Mouse (Mus musculus) megakaryocyte-erythroid progenitor cell, adult 5-6 weeks (primary cell): ENCODE results near the gene Gm8369. TPM values are rescaled to one million over a fixed set of nuclear protein-coding genes. Genes with fewer than 3 reads are reported as not detected.

Experiments used
- total RNA-seq, 2 experiments: library from RNA; stranded (forward) in 1 of 2; stranded (reverse) in 1 of 2; fragments of 200-1000, 215-1000 nt in 1 of 2; fragments of >200 nt in 1 of 2; fragmentation: Nextera tagmentation in 1 of 2; gene quantifications; 2 replicates each; pipeline ENCODE4 v1.2.3; 2014 to 2017

Gene Gm8369
- total RNA-seq, 2 experiments from 2014 or later = 1.0 TPM; not detected in 1

Other genes with a start within 250 kb of the Gm8369 start
- 3.3 TPM in 1 of 2 replicates, not detected in the other for gene Ms4a1, start 219.7 kb upstream of the Gm8369 start, total RNA-seq (2014; fragmentation: Nextera tagmentation)
- gene Ms4a1, start 219.7 kb upstream of the Gm8369 start, total RNA-seq (2017) = not detected in 2 replicates
- gene Ms4a5, start 202.1 kb upstream of the Gm8369 start, total RNA-seq (2014; fragmentation: Nextera tagmentation) = not detected in 2 replicates
- gene Ms4a5, start 202.1 kb upstream of the Gm8369 start, total RNA-seq (2017) = not detected in 2 replicates
- gene Ms4a14, start 171.5 kb upstream of the Gm8369 start, total RNA-seq (2014; fragmentation: Nextera tagmentation) = not detected in 2 replicates
- gene Ms4a14, start 171.5 kb upstream of the Gm8369 start, total RNA-seq (2017) = not detected in 2 replicates
- not detected in 2 replicates for gene Ms4a7, start 149.8 kb upstream of the Gm8369 start, total RNA-seq (2014; fragmentation: Nextera tagmentation)
- gene Ms4a7, start 149.8 kb upstream of the Gm8369 start, total RNA-seq (2017) = not detected in 2 replicates
- gene Ms4a4a, start 110.4 kb upstream of the Gm8369 start, total RNA-seq (2014; fragmentation: Nextera tagmentation) = not detected in 2 replicates
- gene Ms4a4a, start 110.4 kb upstream of the Gm8369 start, total RNA-seq (2017) = not detected in 2 replicates
- not detected in 2 replicates for gene Ms4a4c, start 81.2 kb upstream of the Gm8369 start, total RNA-seq (2014; fragmentation: Nextera tagmentation)
- gene Ms4a4c, start 81.2 kb upstream of the Gm8369 start, total RNA-seq (2017) = not detected in 2 replicates
- gene Ms4a4b, start 42.4 kb upstream of the Gm8369 start, total RNA-seq (2014; fragmentation: Nextera tagmentation) = 2.6 and 17.3 TPM in 2 replicates
- 14.1 TPM in 1 of 2 replicates, not detected in the other for gene Ms4a4b, start 42.4 kb upstream of the Gm8369 start, total RNA-seq (2017)
- gene Ms4a6c, start 16.6 kb upstream of the Gm8369 start, total RNA-seq (2014; fragmentation: Nextera tagmentation) = 1.3 TPM in 1 of 2 replicates, not detected in the other
- gene Ms4a6c, start 16.6 kb upstream of the Gm8369 start, total RNA-seq (2017) = 0.85 and 4.3 TPM in 2 replicates
- 2.2 and 5.3 TPM in 2 replicates for gene Ms4a6b, start 30.6 kb downstream of the Gm8369 start, total RNA-seq (2014; fragmentation: Nextera tagmentation)
- 0.69 and 2.1 TPM in 2 replicates for gene Ms4a6b, start 30.6 kb downstream of the Gm8369 start, total RNA-seq (2017)
- not detected in 2 replicates for gene Ms4a4d, start 50.9 kb downstream of the Gm8369 start, total RNA-seq (2014; fragmentation: Nextera tagmentation)
- not detected in 2 replicates for gene Ms4a4d, start 50.9 kb downstream of the Gm8369 start, total RNA-seq (2017)
- gene Ms4a6d, start 118.9 kb downstream of the Gm8369 start, total RNA-seq (2014; fragmentation: Nextera tagmentation) = not detected in 2 replicates
- gene Ms4a6d, start 118.9 kb downstream of the Gm8369 start, total RNA-seq (2017) = not detected in 2 replicates
- 0.96 and 1.6 TPM in 2 replicates for gene Ms4a2, start 137.8 kb downstream of the Gm8369 start, total RNA-seq (2014; fragmentation: Nextera tagmentation)
- 2.8 and 5.3 TPM in 2 replicates for gene Ms4a2, start 137.8 kb downstream of the Gm8369 start, total RNA-seq (2017)
- 5.3 TPM in 1 of 2 replicates, not detected in the other for gene Ms4a3, start 154.9 kb downstream of the Gm8369 start, total RNA-seq (2014; fragmentation: Nextera tagmentation)
- 0.14 and 3.0 TPM in 2 replicates for gene Ms4a3, start 154.9 kb downstream of the Gm8369 start, total RNA-seq (2017)
- not detected in 2 replicates for gene Oosp2, start 174.6 kb downstream of the Gm8369 start, total RNA-seq (2014; fragmentation: Nextera tagmentation)
- not detected in 2 replicates for gene Oosp2, start 174.6 kb downstream of the Gm8369 start, total RNA-seq (2017)
- gene Oosp1, start 205.2 kb downstream of the Gm8369 start, total RNA-seq (2014; fragmentation: Nextera tagmentation) = not detected in 2 replicates
- 3.4 TPM in 1 of 2 replicates, not detected in the other for gene Oosp1, start 205.2 kb downstream of the Gm8369 start, total RNA-seq (2017)
- not detected in 2 replicates for gene Oosp3, start 211.1 kb downstream of the Gm8369 start, total RNA-seq (2014; fragmentation: Nextera tagmentation)
- gene Oosp3, start 211.1 kb downstream of the Gm8369 start, total RNA-seq (2017) = not detected in 2 replicates